Mouse (Mus musculus): ENCODE data around the gene Selenos. TPM values are rescaled to one million over a fixed set of nuclear protein-coding genes. Genes with fewer than 3 reads are reported as not detected.
"Not testable (repeated sequence)": the region's sequence is repeated elsewhere in the genome, so short reads cannot be mapped to it uniquely, and the experiment has no call there.

The Selenos gene
- total RNA-seq (2021) = 79.3 and 93.6 TPM in 2 replicates
- long read RNA-seq, transcript Selenos-201 (6 exons, 1,191 nt) = major isoform, 113 of 127 reads
- long read RNA-seq, partial matches to known transcripts = 3 of 127 reads
- long read RNA-seq, other reads (novel, unspliced or antisense) = 6 of 127 reads

- DNase-seq = peak; percentile 94
Measured at GRCm38 (mm10) chr7:66079364-66080230, at the start of gene Selenos. Gene Selenos (plus strand): TSS chr7:66079649.

- no peak for DNase-seq
Measured at GRCm38 (mm10) chr7:66036809-66037208, 42.6 kb upstream of the Selenos start.

- no peak for DNase-seq
Measured at GRCm38 (mm10) chr7:66038261-66038660, 41.2 kb upstream of the Selenos start.

- DNase-seq = no peak
Measured at GRCm38 (mm10) chr7:66038730-66039129, 40.7 kb upstream of the Selenos start.

GRCm38 (mm10) chr7:66040026-66040814 is 39.2 kb upstream of the Selenos start:
- no peak for DNase-seq

- DNase-seq = no peak
Measured at GRCm38 (mm10) chr7:66043552-66044459, 35.6 kb upstream of the Selenos start, which contains the start of gene Gm45213. Gene Gm45213 (plus strand): TSS chr7:66043602.

GRCm38 (mm10) chr7:66044617-66045016 is 34.8 kb upstream of the Selenos start:
- no peak for DNase-seq

- no peak for DNase-seq
Measured at GRCm38 (mm10) chr7:66046921-66047918, 32.2 kb upstream of the Selenos start.

- DNase-seq = no peak
Measured at GRCm38 (mm10) chr7:66047975-66048374, 31.5 kb upstream of the Selenos start.

GRCm38 (mm10) chr7:66048446-66049230 is 30.8 kb upstream of the Selenos start:
- no peak for DNase-seq

GRCm38 (mm10) chr7:66053946-66054483 is 25.4 kb upstream of the Selenos start:
- DNase-seq = no peak

GRCm38 (mm10) chr7:66055356-66055755 is 24.1 kb upstream of the Selenos start:
- DNase-seq = not testable (repeated sequence)

GRCm38 (mm10) chr7:66058703-66059102 is 20.7 kb upstream of the Selenos start, which contains the start of gene Snrpa1:
Gene Snrpa1 (plus strand): TSS chr7:66059003.
- no peak for DNase-seq

- DNase-seq = peak; percentile 89
Measured at GRCm38 (mm10) chr7:66060066-66060956, 19.1 kb upstream of the Selenos start.

- DNase-seq = no peak
Measured at GRCm38 (mm10) chr7:66061057-66061456, 18.4 kb upstream of the Selenos start.

GRCm38 (mm10) chr7:66076411-66076810 is 3.0 kb upstream of the Selenos start:
- no peak for DNase-seq

GRCm38 (mm10) chr7:66080231-66080613 is 773 bp downstream of the Selenos start:
- DNase-seq = no peak

GRCm38 (mm10) chr7:66083757-66084156 is 4.3 kb downstream of the Selenos start:
- no peak for DNase-seq
